Mouse (Mus musculus) 3134 (cell line): ENCODE measurements at regions not wholly inside any gene's neighbourhood (a gene's known extent, or its start where the extent isn't known, plus 50 kb on each side); places are given as distances from the start of the nearest gene placed in this dataset.
A peak's percentile ranks its signal among the peaks of the same experiment; 100 is the strongest.

Experiments used
- DNase-seq: peaks from one replicate; pipeline ENCODE4 v3.0.0-alpha.2; 2011; ENCODE audit warnings: low spot score; ENCODE audit not compliant: insufficient read length; ENCODE audit errors: extremely low read depth

GRCm38 (mm10) chr12:9255661-9256486 is 226.1 kb downstream of the Ttc32 start:
- DNase-seq: no peak

- no peak for DNase-seq
Measured at GRCm38 (mm10) chr12:9256487-9256820, 226.7 kb downstream of the Ttc32 start.

DNA sequence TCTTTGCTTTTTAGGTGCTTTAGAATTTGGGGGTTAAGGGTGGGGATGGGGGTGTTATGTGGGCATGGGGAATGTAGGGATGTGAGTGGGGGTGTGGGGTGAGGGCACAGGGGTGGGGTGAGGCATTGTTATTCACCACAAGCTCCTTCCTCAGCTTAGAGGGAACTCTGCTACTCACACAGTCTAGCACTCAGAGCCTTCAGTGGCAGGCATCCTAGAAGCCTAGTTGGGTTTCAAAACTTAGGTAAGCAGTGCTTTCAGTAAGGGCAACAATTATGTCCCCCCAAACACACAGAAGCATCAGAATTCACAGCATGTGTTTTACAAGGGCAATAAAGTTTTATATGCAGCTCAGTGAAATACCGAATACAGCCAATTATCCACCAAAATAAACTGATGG is 228.4 kb downstream of the Ttc32 start:
- DNase-seq: no peak

DNA sequence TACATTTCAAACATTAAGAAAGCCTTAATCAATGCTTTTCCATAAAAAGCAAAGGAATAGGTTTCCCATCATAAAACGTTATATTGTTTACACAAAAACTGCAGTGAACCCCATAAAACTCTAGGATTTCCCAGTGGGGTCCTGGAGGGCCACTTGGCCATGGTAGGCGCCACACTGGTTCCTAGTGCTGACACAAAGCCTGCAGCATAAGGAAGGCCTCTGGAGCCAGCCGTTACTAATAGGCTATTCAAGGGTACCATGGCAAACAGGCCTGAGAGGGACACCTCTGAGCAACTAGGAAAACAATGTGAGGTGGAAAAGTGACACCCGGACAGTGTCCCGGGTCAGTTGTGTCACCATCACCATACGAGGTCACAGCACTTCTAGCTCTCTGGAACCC is 231.9 kb downstream of the Ttc32 start:
- no peak for DNase-seq

GRCm38 (mm10) chr12:9266221-9266620 is 236.4 kb downstream of the Ttc32 start:
- no peak for DNase-seq

DNA sequence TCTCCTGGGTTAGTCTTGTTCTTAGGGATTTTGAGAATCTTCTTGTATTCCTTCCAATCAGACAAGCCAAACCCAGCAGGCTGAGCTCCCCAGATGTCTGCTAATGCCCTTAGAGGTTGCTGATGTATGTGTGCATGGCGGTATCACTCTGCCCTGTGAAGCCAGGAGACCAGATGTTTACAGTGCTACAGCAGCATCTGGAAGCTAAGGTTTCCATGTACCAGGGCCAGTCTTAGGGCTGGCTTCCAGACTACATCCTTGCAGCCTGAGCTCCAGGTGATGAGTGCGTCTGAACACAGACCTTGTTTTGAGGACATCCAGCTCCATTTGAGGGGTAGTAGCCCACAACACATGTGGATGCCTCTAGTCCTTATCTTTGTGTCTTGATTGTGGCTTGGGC is 241.7 kb downstream of the Ttc32 start:
- DNase-seq: no peak

GRCm38 (mm10) chr12:9274181-9274580 is 244.4 kb downstream of the Ttc32 start:
- no peak for DNase-seq

GRCm38 (mm10) chr12:9275697-9276096 is 245.9 kb downstream of the Ttc32 start:
- DNase-seq: no peak

DNA sequence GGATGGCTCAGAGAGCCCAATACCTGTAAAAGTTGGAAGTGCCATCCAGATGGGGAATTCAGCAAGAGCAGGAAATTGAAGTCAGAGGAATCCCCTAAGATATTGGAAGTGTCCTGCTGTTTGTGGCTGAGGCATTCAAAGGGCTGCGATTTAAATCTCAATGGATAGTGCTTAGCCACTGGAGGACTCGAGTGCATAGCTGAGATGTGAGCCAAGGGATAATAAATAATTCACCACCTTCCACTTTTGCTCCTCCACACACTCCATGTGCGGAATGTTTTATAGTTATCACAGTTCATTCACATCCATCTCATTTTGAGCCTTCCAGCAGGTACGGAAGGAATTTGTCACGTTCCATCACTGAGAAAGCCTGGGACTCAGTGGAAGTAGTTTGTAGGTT is 248.9 kb downstream of the Ttc32 start:
- DNase-seq: no peak

DNA sequence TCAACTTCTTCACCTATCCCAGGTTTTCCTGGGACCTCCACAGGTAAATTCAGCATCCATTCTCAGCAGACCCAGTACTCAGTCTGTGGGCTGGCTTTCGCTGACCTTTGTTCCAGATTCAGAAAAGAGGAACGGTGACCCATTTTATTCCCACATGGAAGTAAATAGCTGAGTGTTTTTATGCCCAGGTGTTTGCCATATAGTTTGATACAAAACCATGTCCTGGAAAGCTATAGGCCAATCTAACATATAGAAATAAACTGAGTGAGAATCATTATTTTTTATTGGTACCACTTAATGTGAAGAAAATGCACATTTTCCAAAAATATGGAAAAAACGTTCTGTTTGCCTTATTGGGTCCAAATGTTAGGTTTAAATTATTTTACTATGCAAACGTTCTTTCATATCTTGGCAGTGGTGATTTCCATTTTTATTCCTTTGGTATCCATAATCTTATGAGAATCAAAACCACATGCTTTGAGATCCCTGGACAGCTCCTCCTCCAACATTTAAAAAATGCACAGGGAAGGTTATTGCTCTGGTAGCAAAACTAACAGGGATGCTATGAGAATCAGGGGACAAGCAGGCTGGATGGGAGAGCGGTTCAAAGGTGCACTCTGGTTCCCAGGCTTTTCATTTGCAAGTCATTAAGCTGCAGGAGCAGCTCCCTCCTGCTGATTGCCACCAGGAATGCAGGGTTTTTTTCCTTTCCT is 250.3 kb downstream of the Ttc32 start:
- DNase-seq: no peak

DNA sequence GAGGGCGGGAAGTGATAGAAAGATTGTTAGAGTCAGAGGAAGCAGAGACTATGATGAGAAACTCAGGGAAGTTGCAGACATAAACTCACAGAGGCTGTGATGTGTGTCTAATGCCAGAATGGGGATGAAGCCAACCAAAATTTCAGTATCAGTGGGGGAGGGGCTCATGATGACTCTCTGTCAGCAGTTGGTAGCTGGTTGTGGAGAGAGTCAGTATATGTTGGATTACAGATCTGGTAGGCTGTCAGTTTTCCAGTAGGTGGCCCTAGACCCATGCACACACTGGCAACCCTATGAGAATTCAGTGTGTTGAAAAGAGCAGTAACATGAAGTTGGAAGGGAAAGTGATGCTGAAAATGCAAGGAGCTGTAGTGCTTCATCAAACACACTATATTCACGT is 257.5 kb downstream of the Ttc32 start:
- DNase-seq: no peak

DNA sequence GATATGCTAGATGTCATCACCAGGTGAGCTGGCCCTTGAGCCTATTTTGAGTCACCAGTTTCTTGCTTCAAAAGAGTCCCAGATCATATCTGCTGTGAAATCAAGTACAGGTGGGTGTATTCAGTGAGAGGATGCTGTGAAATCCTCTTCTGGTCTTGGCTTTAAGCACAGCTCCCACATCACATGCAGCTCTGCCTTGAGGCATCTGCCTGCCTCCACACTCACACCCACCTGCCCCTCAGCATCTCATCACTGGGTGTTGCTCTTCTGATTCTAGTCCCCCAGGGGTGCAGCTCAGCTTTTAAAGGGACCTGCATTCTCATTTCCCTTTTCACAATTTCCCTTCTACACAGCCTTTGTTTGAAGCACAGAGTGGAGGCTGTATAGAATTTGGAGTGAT is 262.9 kb downstream of the Ttc32 start:
- DNase-seq: no peak

DNA sequence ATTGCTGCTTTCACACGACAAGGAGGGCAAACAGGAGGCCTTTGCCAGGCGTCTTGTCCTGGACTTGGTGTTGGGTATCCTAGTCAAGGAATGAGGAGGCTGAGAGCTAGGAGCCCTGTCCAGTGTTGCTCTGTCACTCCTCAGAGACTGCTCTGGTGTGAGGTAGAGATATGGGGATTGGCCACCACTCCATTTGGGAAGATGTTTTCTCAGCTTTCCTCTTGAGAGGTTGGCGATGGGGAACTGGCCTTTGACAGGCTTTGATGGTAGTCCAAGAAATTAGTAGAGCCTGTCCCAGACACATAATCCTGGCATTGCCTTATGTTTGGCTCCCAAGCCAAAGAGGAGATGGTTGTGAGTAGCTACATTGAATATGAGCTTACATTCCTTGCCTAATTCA is 265.4 kb downstream of the Ttc32 start:
- no peak for DNase-seq

DNA sequence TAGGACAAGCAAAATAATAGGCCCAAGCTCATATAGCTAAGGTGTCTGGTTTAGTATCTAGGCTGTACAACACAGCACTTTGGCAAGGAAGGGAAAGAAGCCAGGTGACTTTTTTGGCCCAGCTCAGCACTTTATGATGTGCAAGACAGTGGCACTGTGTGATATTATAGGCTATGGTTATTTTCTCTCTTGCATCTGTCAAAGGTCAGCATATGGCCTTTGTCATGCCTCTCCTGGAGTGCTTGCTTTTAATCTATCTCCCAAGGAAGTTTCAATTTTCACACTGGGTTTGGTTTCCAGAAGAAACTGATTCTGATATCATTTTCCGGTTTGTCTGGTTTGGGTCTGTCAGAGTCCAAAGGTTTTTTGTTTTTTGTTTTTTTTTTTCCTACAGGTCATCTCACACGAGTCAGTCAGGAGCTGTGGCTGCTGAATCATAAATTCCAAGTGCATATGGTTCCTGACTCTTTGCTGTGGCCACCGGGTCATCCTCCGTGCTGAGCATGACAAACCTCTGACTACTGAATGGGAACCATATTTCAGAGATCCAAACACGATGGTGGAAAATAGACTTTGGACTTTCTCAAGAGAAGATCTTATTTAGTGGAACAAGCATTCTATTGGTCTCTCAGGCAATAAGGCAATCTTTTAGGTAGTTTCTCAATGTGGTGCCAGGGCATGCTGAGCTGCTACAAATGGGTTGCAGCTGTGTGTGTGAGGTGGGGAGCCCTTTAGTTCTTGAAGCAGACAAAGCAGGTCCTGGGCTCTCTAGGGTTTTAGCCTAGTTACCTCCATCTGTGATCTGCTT is 269.3 kb downstream of the Ttc32 start:
- DNase-seq: peak; percentile 35

- DNase-seq: peak; percentile 59
Measured at GRCm38 (mm10) chr12:9304146-9304545, 265.8 kb upstream of the Osr1 start.

DNA sequence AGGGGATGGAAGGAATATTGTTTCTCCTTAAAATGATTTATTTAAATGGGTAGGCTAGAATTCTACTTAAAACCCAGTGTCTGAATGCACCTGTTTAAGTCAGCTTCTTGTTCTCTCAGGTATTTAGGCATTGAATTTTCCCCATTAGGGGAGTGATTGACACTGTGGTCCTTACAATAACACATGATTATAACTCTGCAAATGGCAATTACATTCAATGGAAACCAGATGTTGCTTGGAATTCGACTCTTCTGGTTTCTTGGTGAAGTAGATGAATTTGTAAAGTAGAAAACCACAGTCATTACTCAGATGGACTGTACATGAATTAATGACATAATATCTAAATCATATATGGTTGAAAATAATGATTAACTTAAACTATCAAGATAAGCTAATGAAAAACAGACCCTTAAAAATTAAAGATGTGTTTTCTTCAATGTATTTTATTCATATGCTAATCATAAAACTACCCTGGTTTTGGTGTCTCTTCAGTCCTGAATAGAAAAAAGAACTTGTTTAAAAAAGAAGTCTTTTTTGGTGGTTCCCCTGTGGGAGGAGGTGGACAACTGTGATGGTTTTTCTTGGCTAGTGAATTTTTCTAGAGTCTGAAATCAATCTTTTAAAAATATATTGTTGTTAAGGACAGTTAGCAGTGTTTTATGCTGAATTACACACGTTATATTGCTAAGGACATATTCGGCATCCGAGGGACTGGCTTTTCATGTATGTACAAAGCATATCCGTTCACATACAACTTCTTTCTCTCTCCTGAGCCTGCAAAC is 231.8 kb upstream of the Osr1 start:
- DNase-seq: no peak

- no peak for DNase-seq
Measured at GRCm38 (mm10) chr12:9338801-9339231, 231.1 kb upstream of the Osr1 start.

DNA sequence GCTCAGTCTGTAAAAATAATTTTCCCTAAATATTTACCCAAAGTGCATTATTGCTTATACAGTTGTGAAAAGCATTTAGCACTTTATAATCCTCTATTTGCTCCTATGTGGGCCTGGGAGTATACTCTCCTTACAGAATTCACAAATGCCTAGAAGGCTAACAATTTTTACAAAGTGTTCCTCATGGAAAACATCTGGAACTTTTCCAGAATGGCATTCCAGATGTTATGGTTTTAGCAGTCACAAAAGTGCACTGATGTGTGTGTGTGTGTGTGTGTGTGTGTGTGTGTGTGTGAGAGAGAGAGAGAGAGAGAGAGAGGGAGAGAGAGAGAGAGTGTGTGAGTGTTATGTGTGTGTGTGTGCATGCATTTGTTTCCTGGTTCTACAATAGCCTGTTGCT is 229.1 kb upstream of the Osr1 start:
- DNase-seq: no peak

GRCm38 (mm10) chr12:9345359-9345758 is 224.6 kb upstream of the Osr1 start:
- DNase-seq: no peak

GRCm38 (mm10) chr12:9355512-9355911 is 214.4 kb upstream of the Osr1 start:
- DNase-seq: no peak

GRCm38 (mm10) chr12:9357856-9358255 is 212.1 kb upstream of the Osr1 start:
- DNase-seq: no peak
